Comparison of ENCODE assay signal across 14 mouse cellular contexts in genomic region chr3:130975291-130975690, GRCm38 (mm10).
"Had no signal": no experiment of that assay in that cellular context is flagged by ENCODE, and none has a peak within 500 bp of the region (broad histone marks: within the 10 kb centered on the region; RNA-seq: fewer than 3 reads in every experiment).

No protein-coding gene starts in this region.

- H3K27me3 ChIP-seq: midbrain, embryonic 13.5 days; midbrain, embryonic 15.5 days; neural tube, embryonic 12.5 days; stomach, embryonic 15.5 days had no signal

- ATAC-seq: midbrain, embryonic 13.5 days; midbrain, embryonic 15.5 days had no signal

- H3K9me3 ChIP-seq: megakaryocyte, embryonic 14.5 days; midbrain, embryonic 13.5 days; midbrain, embryonic 15.5 days; neural tube, embryonic 12.5 days; stomach, embryonic 15.5 days had no signal

- H3K4me1 ChIP-seq: megakaryocyte, embryonic 14.5 days; midbrain, embryonic 13.5 days; midbrain, embryonic 15.5 days; neural tube, embryonic 12.5 days; stomach, embryonic 15.5 days had no signal

- H3K27ac ChIP-seq: liver, embryonic 14.5 days; macrophage; midbrain, embryonic 13.5 days; midbrain, embryonic 15.5 days; neural tube, embryonic 12.5 days; stomach, embryonic 15.5 days; stomach, postnatal 0 days had no signal

- H3K4me3 ChIP-seq: megakaryocyte, embryonic 14.5 days; midbrain, embryonic 13.5 days; midbrain, embryonic 15.5 days; neural tube, embryonic 12.5 days; stomach, embryonic 15.5 days had no signal

- H3K4me2 ChIP-seq: lung, embryonic 14.5 days; midbrain, embryonic 11.5 days; midbrain, embryonic 13.5 days; midbrain, embryonic 15.5 days; neural tube, embryonic 12.5 days; stomach, embryonic 15.5 days had no signal

- H3K36me3 ChIP-seq: midbrain, embryonic 13.5 days; midbrain, embryonic 15.5 days; neural tube, embryonic 12.5 days; stomach, embryonic 15.5 days had no signal

- H3K9ac ChIP-seq: liver, embryonic 14.5 days; lung, embryonic 14.5 days; midbrain, embryonic 13.5 days; midbrain, embryonic 15.5 days; neural tube, embryonic 12.5 days; stomach, embryonic 15.5 days had no signal

- DNase-seq: lung, adult 18-20 months; lung, embryonic 14.5 days; lung, postnatal 14 days; lung, postnatal 36 days; right cerebral cortex, postnatal 14 days had no signal
